Mouse (Mus musculus) regulatory T cell (primary cell): ENCODE results near the gene Lancl3.
"Not testable (repeated sequence)": the region's sequence is repeated elsewhere in the genome, so short reads cannot be mapped to it uniquely, and the experiment has no call there.

Experiments
- in situ Hi-C: fragments of 300-600 bp; cut with MboI, MseI; formaldehyde crosslinking; loops from one replicate; pipeline ENCODE4 v1.15.1; 2025; ENCODE audit warnings: high pct_unique_total_duplicates

Lancl3 gene

DNA sequence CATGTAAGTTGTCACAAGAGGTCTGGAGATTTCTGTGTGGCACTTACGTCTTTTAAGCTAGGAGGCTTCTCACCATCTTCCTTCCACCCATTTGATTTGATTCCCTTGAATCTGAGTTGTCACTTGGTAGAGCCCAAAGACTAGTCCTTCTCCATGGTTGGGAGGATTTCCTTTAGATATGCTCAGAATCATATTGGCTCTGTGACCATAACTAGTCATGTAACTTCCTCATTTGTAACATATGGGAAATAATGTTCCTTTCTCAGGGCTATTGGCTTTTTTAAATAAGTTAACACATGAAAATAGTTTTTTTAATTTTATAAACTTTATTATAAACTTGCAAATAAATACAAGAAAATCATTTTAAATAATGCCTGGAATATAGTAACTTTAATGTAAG, 59.6 kb downstream of the Lancl3 start:
- in situ Hi-C loops: no loop called here

DNA sequence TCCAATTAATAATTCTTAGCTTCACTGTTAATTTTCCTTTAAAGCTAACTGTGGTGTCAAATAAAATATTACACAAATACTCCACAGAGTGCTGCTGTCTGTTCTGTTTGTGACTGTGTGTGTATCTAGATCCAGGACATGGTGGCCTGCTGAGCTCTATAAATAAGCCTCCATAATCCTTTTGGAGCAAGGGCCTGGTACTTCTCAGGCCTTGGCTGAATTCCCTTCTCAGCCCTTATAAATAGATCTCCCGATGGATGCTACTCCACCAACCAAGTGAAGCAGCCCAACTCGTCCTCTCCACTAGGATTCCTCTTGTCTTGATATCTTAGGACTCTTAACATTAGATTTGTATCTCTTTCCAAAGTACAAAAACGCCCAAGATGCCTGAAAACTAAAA, 71.4 kb downstream of the Lancl3 start:
- in situ Hi-C loops: no loop called here

DNA sequence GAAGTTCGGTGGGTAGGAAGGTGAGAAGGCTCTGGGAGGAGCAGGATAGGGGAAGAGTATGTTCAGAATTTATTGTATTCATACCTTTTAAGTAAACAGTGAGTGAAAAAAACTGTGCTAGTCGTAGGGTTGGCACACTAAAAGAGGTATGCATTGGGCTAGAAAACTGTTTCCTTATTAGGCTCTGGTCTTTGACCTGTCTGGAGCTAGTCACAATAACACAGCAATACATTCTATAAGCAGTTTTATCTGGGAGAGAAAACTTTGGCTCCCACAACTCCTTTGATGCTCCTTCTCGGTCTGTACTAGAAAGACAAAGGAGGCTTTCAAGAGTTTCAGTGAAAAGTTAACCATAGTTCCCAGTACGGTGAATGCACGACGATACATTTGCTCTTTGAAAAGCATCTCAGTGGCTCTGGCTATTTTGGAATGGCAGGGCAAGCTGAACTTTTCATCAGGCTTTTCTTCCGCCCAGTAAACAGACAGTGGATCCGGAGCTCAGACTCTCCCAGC, 72.3 kb downstream of the Lancl3 start:
- in situ Hi-C loops: no loop called here

DNA sequence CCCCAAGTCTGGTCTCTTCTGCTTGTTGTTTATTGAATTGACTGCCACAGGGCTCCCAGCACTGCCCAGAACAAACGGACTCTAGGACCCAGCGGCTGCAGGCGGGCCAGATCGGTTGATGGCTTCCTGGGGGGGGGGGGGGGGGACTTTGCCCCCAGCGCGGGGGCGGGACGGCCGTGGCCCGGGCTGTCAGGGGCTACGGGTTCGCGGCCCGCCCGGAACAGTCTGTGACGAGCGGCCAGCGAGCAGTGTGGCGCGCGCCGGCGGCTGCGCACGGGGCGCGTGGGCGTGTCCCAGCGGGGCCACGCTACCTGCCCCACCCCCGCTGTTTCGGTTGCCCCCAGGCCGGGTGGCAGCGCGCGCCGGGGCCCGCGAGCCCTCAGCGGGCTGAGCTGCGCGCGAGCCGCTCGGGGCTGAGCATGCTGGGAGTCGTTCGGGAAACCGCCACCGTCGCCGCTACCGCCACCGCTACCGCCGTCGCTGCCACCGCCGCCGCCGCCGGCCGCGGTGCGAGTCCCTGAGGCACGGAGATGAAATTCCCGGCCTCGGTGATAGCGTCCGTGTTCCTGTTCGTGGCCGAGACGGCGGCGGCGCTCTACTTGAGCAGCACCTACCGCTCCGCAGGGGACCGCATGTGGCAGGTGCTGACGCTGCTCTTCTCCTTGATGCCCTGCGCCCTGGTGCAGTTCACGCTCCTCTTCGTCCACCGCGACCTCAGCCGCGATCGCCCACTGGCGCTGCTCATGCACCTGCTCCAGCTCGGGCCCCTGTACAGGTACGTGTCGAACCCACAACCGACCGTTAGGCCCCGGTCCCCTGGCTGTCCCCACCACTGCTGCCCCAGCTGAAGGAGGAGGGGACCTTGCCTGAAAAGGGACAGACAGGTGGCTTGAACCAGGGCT, 73.0 kb downstream of the Lancl3 start, which contains the start of gene Xk:
TSS of gene Xk (plus strand) at position 297 of the 902 bp plus-strand sequence.
- in situ Hi-C loops: no loop called here

DNA sequence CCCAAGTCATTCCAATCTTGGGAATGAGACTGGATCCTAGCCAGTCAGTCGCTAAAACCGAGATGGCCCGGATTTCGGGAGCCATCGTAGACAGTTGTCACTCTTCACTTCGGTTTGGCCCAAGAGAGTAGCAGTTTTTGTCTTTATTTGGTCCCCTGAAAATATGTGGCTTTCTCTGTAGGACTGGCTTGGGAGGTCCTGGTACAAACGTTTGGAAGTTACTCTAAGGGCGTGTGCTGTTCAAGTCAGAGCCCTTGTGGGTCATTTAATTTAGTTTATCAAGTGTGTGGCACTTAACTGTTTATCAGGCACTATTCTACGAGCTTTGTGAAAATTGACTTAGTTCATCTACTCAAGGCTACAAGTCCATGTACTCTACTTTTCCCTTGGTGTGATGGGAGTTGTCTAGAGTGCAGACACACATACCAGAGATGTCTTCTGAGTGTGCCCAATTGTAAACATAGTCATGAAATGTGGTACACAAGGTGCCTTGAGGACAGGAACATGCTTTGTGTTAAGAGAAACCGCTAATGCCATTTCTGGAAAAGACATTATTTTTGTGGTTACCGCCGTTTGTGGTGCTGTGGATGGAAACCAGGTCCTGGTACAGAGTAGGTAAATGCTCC, 73.8 kb downstream of the Lancl3 start:
- in situ Hi-C loops: no loop called here

DNA sequence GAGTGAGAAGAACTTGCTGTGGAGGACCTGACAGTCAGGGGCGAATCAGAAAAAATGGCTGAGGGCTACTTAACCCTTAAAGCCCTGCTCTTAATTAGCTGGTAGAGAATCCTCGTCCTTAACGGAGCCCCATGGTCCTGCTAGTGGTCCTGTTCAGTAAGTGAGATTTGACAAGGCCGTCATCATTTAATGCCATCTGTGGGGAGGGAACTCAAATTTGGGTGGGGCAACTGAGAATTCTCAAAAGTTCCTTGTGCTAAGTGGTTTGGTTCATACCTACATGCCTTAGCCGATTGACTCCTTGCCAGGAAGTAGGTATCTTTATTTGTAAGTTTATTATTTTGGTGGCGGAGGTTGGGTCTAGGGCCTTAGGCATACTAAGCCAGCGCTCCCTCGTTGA, 74.6 kb downstream of the Lancl3 start:
- in situ Hi-C loops: no loop called here

DNA sequence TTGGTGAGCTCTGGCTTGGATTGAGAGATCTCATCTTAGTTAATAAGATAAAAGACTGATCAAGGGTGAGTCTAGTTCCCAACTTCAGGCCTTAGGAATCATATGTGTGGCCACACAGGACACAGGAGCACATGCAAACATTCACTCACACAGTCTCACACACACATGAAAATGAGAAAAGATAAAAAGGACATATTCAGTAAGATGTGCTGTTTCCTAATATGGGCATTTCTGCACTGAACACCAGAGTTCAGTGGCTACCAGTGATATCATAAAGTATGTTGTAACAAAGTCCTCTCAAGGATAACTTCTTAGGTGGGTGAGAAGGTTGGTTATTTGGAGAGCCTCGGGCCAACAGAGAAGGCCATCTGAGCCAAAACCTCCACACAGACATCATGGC, 83.8 kb downstream of the Lancl3 start, which contains the start of gene H2al1m:
TSS of gene H2al1m (plus strand) at position 301 of the 400 bp plus-strand sequence.
- in situ Hi-C loops: loop anchor here (5.0 kb wide), 1 partner anchor 69 kb away; the partner anchor contains the start of gene H2al1k

DNA sequence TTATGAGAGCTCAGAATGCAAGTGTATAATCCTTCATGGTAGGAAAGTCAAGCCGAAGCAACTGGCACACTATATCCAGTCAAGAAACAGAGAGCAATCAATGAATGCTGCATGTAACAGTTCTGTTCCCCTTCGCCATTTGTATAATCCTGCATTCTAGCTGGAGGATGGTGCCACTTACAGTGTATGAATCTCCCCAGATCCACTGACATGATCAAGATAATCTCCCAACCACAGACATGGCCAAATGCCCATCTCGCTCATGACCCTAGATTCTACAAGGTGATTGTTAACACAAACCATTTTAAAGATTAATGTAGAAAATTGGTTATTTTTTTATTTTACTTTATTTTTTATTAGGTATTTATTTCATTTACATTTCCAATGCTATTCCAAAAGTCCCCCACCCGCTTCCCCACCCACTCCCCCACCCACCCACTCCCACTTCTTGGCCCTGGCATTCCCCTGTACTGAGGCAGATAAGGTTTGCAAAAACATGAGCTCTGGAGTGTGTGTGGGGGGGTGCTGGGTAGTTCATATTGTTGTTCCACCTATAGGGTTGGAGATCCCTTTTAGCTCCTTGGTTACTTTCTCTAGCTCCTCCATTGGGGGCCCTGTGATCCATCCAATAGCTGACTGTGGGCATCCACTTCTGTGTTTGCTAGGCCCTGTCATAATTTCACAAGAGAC, 93.6 kb downstream of the Lancl3 start:
- in situ Hi-C loops: not testable (repeated sequence)

DNA sequence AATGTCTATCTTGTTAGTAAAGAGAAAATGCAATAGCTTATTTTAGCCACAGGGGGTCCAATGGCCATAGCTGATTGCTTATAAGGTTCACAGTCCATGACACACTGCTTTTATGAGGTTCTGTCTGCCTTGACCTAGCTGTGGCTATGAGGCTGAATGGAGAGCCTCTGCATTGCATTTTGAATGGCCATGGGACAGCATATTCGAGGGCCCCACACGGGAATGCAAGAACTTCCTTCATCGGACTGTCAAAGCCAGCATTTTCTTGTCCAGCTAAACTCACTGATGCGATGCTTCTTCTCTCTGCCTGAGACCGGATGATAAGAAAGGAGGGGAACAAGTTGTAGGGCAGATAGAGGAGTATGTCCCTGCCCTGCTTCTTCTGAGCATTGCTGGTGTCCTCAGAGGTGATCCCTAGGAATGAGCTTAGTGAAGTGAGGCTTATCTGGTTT, 98.7 kb downstream of the Lancl3 start:
- in situ Hi-C loops: loop anchor here (5.0 kb wide), 1 partner anchor 254 kb away; no protein-coding TSS in a partner anchor

DNA sequence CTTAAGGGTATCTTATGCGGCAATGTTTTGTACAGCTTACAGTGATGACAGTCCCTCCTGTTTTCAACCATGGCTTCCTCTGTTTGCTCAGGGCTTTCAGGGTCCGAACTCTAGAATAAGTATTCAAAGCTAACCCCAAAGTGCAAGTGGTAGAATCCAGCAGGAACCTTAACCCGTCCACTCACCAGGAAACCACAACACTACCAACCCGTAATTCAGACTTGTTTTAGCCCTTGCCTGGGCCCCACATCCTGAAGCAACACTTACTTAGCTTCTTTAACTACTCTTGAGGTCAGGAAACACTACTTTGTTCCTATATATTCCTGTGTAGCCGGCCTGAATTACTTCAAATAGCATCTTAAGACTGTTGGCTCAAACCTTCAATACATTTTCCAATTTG, 103.1 kb downstream of the Lancl3 start:
- in situ Hi-C loops: no loop called here

DNA sequence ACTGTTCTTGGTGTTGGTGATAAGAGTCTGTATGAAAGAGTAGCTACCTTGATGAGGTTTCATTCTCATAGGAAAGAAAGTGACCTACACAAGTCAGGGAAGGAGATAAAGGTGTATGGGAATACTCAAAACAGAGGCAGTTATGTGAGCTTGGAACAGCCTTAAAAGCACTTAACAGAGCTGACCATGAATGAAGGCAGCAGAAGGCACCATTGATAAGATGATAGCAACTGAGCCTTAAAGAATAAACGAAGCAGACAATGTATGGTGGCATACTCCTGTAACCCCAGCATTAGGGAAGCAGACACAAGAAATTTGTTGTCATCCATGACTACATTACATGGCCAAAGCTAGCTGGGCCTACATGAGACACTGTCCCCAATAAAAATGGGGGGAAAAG, 103.8 kb downstream of the Lancl3 start:
- in situ Hi-C loops: no loop called here

DNA sequence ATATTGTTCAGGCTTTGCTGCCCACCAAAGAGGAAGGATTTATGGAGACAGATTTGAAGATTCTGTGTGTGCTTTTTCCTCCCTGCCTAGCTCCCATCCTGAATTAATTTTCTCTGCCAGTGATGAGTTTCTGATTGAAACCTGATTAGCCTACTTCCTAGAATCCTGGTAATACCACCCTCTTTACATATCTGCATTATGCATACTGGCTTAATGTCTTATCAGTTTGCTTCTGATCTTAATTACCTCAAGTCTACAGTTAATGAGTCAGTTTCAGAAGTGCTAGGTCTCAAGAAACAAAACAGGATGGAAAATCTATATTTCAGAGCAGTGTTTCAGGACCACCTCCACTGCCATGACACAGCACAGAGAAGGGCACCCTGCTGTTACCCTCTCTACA, 116.8 kb downstream of the Lancl3 start:
- in situ Hi-C loops: loop anchor here (5.0 kb wide), 1 partner anchor 216 kb away; no protein-coding TSS in a partner anchor
